Comparison of ENCODE assay signal across 7 mouse cellular contexts in the genomic region with DNA sequence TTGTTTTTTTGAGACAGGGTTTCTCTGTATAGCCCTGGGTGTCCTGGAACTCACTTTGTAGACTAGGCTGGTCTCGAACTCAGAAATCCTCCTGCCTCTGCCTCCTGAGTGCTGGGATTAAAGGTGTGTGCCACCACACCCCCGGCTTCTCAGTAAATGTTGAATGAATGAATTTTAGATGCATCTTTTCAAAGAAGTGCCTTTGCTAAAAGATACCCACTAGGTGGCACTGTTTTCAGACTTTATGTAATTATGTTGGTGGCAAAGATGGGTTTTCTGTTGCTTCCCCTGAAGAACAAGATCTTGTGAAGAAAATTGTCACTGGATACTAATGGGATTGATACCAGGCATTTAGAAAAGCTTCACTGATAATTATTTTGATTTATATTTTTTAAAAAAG. TPM values are rescaled to one million over a fixed set of nuclear protein-coding genes. Genes with fewer than 3 reads are reported as not detected.
DNase-seq lines count a peak whose midpoint lies in the region; ATAC-seq and TF ChIP-seq lines count a peak whose summit lies in the region.
"Not testable (repeated sequence)": the region's sequence is repeated elsewhere in the genome, so short reads cannot be mapped to it uniquely, and the experiment has no call there.

No protein-coding gene starts in this region.

- not testable (repeated sequence) for H3K27me3 ChIP-seq in intestine, postnatal 0 days (replicated peaks; ENCODE audit: control insufficient read depth, insufficient read depth, low read length)

- H3K9me3 ChIP-seq in intestine, postnatal 0 days (ENCODE audit: control insufficient read depth) = not testable (repeated sequence)

- H3K4me3 ChIP-seq in gastrocnemius, adult 2 months; intestine, postnatal 0 days (ENCODE audit: low read depth, low read length); lung, adult 2 months (replicated peaks; ENCODE audit: extremely low read depth, low read depth, low read length): not testable (repeated sequence)

- TF ChIP-seq POLR2A in lung, adult 2 months (IDR thresholded peaks at IDR 0.05; ENCODE audit: borderline replicate concordance, extremely low read depth, low read depth, low read length) = not testable (repeated sequence)

- DNase-seq in ES-CJ7 (ENCODE audit: low read depth, low spot score) = peak; percentile 32
- DNase-seq in adipocyte (ENCODE audit: low spot score) = peak; percentile 66
- peak; percentile 6 to 66 for DNase-seq in cerebellum, postnatal 10 days
- not testable (repeated sequence) for DNase-seq in gastrocnemius, adult 2 months; lung, adult 2 months
- peak; percentile 82 for DNase-seq in retina, embryonic 14.5 days (ENCODE audit: low spot score)

- not testable (repeated sequence) for H3K27ac ChIP-seq in gastrocnemius, adult 2 months; intestine, postnatal 0 days (ENCODE audit: low read depth, low read length)

- H3K36me3 ChIP-seq in intestine, postnatal 0 days (ENCODE audit: control insufficient read depth, insufficient read depth) = not testable (repeated sequence)

- not testable (repeated sequence) for H3K9ac ChIP-seq in intestine, postnatal 0 days (ENCODE audit: low read depth, low read length)

- 61% methylated on average over 2 of the region's 2 CpGs for WGBS in intestine, postnatal 0 days
- WGBS in lung, adult 2 months = 69% methylated on average over 2 of the region's 2 CpGs

- TF ChIP-seq CTCF in gastrocnemius, adult 2 months (IDR thresholded peaks at IDR 0.05) = peak; percentile 67
- peak; percentile 65 for TF ChIP-seq CTCF in intestine, postnatal 0 days (IDR thresholded peaks at IDR 0.05; ENCODE audit: low read depth)
- peak; percentile 28; the same call in 1 of the 2 replicates for TF ChIP-seq CTCF in lung, adult 2 months (IDR thresholded peaks at IDR 0.05; ENCODE audit: insufficient read depth, low read length)

- H3K4me2 ChIP-seq in intestine, postnatal 0 days (replicated peaks; ENCODE audit: low read depth) = not testable (repeated sequence)

- ATAC-seq in intestine, postnatal 0 days = not testable (repeated sequence)

- not testable (repeated sequence) for H3K4me1 ChIP-seq in intestine, postnatal 0 days (replicated peaks; ENCODE audit: control insufficient read depth, insufficient read depth, low read length); lung, adult 2 months (ENCODE audit: control insufficient read depth, insufficient read depth, low read length)

- intact Hi-C loops in gastrocnemius, adult 2 months (cut with DNase I) = not testable (repeated sequence)

RNA-seq across cellular contexts. Expression of gene Rad51b, which starts 25.5 kb away (rescaled TPM):
- total RNA-seq in gastrocnemius, adult 2 months (2021) = under 1 TPM in 1 of 2 experiments, not detected in 1; 0.11 TPM
- 1.3 and 1.9 TPM in 2 replicates for polyA plus RNA-seq in intestine, postnatal 0 days (2015; fragmentation: Nextera tagmentation; extraction: Ambion mirVana)
- 0.25 and 1.1 TPM in 2 replicates for polyA plus RNA-seq in lung, adult 2 months (2012; rRNA removed)

RNA-seq across cellular contexts. Expression of gene Zfyve26, which starts 26.4 kb away (rescaled TPM):
- total RNA-seq in gastrocnemius, adult 2 months (2021) = 10 to 100 TPM; 14.4 to 14.8 TPM
- 7.9 and 10.1 TPM in 2 replicates for polyA plus RNA-seq in intestine, postnatal 0 days (2015; fragmentation: Nextera tagmentation; extraction: Ambion mirVana)
- polyA plus RNA-seq in lung, adult 2 months (2012; rRNA removed) = 20.1 and 21.7 TPM in 2 replicates
